Mouse (Mus musculus) inflammation-experienced regulatory T-cells, adult 16 weeks (primary cell): ENCODE results near the gene Ermp1. TPM values are rescaled to one million over a fixed set of nuclear protein-coding genes. Genes with fewer than 3 reads are reported as not detected.

Source experiments
- polyA plus RNA-seq: library from polyadenylated mRNA; unstranded; fragments of 100-300 nt; shearing (Covaris generic); gene quantifications from one replicate; pipeline ENCODE4 v1.2.1, GENCODE M21; 2017

The Ermp1 gene
- polyA plus RNA-seq: 17.3 TPM

GRCm38 (mm10) chr19:29647651-29648549 is at the start of gene Ermp1:
Gene Ermp1, minus strand, starts transcription at chr19:29648415.

GRCm38 (mm10) chr19:29697245-29697874 is 49.1 kb upstream of the Ermp1 start, which contains the start of gene Mlana:
Gene Mlana, plus strand, starts transcription at chr19:29697824.

Other genes with a start within 250 kb of the Ermp1 start
- gene Pdcd1lg2, start 237.5 kb downstream of the Ermp1 start, polyA plus RNA-seq: 21.1 TPM
- gene Ric1, start 126.1 kb downstream of the Ermp1 start, polyA plus RNA-seq: 1.9 TPM
- gene Mlana, start 49.4 kb upstream of the Ermp1 start, polyA plus RNA-seq: not detected
- 5.6 TPM for gene 9930021J03Rik, start 157.6 kb upstream of the Ermp1 start, polyA plus RNA-seq
- 16.1 TPM for gene Ranbp6, start 164.6 kb upstream of the Ermp1 start, polyA plus RNA-seq